Mouse (Mus musculus): ENCODE results near the gene Fam111a.

- no peak for TF ChIP-seq POLR2A (IDR thresholded peaks at IDR 0.05; ENCODE audit: borderline replicate concordance, insufficient read depth, low read length)
- no peak for TF ChIP-seq CTCF (IDR thresholded peaks at IDR 0.05; ENCODE audit: borderline replicate concordance, insufficient read depth, low read depth, low read length)
Observed at GRCm38 (mm10) chr19:12496241-12496640, 49.3 kb upstream of the Fam111a start.

All from cerebellum, adult 2 months (tissue).